ENCODE assay signal across 26 mouse cellular contexts in the genomic region with DNA sequence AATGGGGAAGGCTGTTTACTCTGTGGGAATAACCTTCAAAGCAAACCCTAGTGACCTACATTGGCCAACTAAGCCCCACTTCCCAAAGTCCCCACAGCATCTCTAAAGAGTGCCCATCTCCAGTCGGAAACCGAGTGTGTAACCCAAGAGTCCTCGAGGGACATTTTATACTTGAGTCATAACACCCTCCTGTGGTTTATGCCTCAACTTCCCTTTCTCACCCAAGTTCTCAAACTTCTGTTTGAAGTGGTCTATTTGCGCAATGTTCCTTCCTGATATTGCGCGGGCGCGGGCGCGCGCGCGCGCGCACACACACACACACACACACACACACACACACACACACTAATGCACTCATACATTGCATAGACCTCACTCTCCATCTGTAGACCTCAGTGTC.
DNase-seq lines count a peak whose midpoint lies in the region; ATAC-seq lines count a peak whose summit lies in the region.
"Had no signal": no experiment of that assay in that cellular context is flagged by ENCODE, and none has a peak within 500 bp of the region (broad histone marks: within the 10 kb centered on the region; RNA-seq: fewer than 3 reads in every experiment).

No protein-coding gene starts in this region.

- H3K27ac ChIP-seq in liver, embryonic 15.5 days (replicated peaks): no peak overlapping the region
- H3K27ac ChIP-seq: embryonic facial prominence, embryonic 15.5 days; forebrain, embryonic 15.5 days; hindbrain, embryonic 13.5 days; kidney, embryonic 15.5 days; left cerebral cortex, adult 2 months; liver, embryonic 13.5 days; midbrain, embryonic 15.5 days; neural tube, embryonic 15.5 days; stomach, postnatal 0 days had no signal

- 31% methylated on average over 15 of the region's 15 CpGs for WGBS in liver, embryonic 15.5 days (ENCODE audit: insufficient replicate concordance)

- peaks cover 26% of the 10 kb centered on the region for H3K27me3 ChIP-seq in liver, embryonic 15.5 days
- H3K27me3 ChIP-seq: forebrain, embryonic 15.5 days; midbrain, embryonic 15.5 days; neural tube, embryonic 15.5 days had no signal

- peaks cover 6% of the 10 kb centered on the region for H3K4me1 ChIP-seq in liver, embryonic 15.5 days (replicated peaks)
- H3K4me1 ChIP-seq: embryonic facial prominence, embryonic 15.5 days; liver, embryonic 13.5 days had no signal

- no peaks in the 10 kb centered on the region for H3K9me3 ChIP-seq in liver, embryonic 15.5 days (replicated peaks)
- H3K9me3 ChIP-seq: embryonic facial prominence, embryonic 15.5 days; forebrain, embryonic 15.5 days; hindbrain, embryonic 13.5 days; kidney, embryonic 15.5 days; liver, embryonic 13.5 days; midbrain, embryonic 15.5 days; neural tube, embryonic 15.5 days had no signal

- H3K36me3 ChIP-seq in liver, embryonic 15.5 days (replicated peaks): no peaks in the 10 kb centered on the region
- H3K36me3 ChIP-seq: embryonic facial prominence, embryonic 15.5 days; forebrain, embryonic 15.5 days; hindbrain, embryonic 13.5 days; kidney, embryonic 15.5 days; liver, embryonic 13.5 days; midbrain, embryonic 15.5 days; neural tube, embryonic 15.5 days had no signal

- H3K4me3 ChIP-seq in liver, embryonic 15.5 days (replicated peaks): no peak overlapping the region
- H3K4me3 ChIP-seq: embryonic facial prominence, embryonic 15.5 days; forebrain, embryonic 15.5 days; hindbrain, embryonic 13.5 days; kidney, embryonic 15.5 days; left cerebral cortex, adult 2 months; liver, embryonic 13.5 days; midbrain, embryonic 15.5 days; neural tube, embryonic 15.5 days had no signal

- H3K4me2 ChIP-seq in liver, embryonic 15.5 days: no peak overlapping the region
- H3K4me2 ChIP-seq: embryonic facial prominence, embryonic 15.5 days; forebrain, embryonic 15.5 days; hindbrain, embryonic 13.5 days; kidney, embryonic 15.5 days; liver, embryonic 13.5 days; midbrain, embryonic 15.5 days; neural tube, embryonic 15.5 days had no signal

- no peak for DNase-seq in liver
- peak; percentile 2 for DNase-seq in CD4-positive helper T cell, adult 2 months (ENCODE audit: low read depth, low spot score)
- DNase-seq in naive thymus-derived CD4-positive, alpha-beta T cell, adult 2 months (ENCODE audit: low read depth): peak; percentile 2
- no peak for DNase-seq in ovary, adult 18-20 months (ENCODE audit: low spot score)
- DNase-seq: adrenal gland, adult 2 months; cerebellum, adult 18-20 months; cerebellum, postnatal 25 days; gastrocnemius, postnatal 14 days; kidney, adult 11 months; layer of hippocampus, adult 9-11 months; left cerebral cortex, postnatal 4 days; liver, embryonic 13.5 days; right cerebral cortex, postnatal 14 days; thymus, adult 2 months; thymus, postnatal 4 days had no signal

- no peak overlapping the region for H3K9ac ChIP-seq in liver, embryonic 15.5 days
- H3K9ac ChIP-seq: embryonic facial prominence, embryonic 15.5 days; forebrain, embryonic 15.5 days; hindbrain, embryonic 13.5 days; kidney, embryonic 15.5 days; liver, embryonic 13.5 days; midbrain, embryonic 15.5 days; neural tube, embryonic 15.5 days had no signal

- peak; percentile 31; the same call in 1 of the 2 replicates for ATAC-seq in liver, embryonic 15.5 days (ENCODE audit: insufficient read depth)
- peak; percentile 92 for ATAC-seq in granulocyte monocyte progenitor cell, adult 5-6 weeks (replicated peaks; ENCODE audit: poor library complexity, severe bottlenecking)
- ATAC-seq in erythroblast, adult 5-6 weeks (replicated peaks; ENCODE audit: low FRiP score, poor library complexity, severe bottlenecking): no peak
- ATAC-seq: forebrain, embryonic 15.5 days; midbrain, embryonic 15.5 days had no signal

Comparison
In these comparisons a context has a peak if more than half of its experiments do, and no peak if none do; other contexts are left out.
1. DNase-seq: peak in CD4-positive helper T cell, adult 2 months (single experiment) and naive thymus-derived CD4-positive, alpha-beta T cell, adult 2 months (single experiment); none in liver (single experiment) and ovary, adult 18-20 months (single experiment).